ENCODE assay signal across 8 mouse cellular contexts in the genomic region with DNA sequence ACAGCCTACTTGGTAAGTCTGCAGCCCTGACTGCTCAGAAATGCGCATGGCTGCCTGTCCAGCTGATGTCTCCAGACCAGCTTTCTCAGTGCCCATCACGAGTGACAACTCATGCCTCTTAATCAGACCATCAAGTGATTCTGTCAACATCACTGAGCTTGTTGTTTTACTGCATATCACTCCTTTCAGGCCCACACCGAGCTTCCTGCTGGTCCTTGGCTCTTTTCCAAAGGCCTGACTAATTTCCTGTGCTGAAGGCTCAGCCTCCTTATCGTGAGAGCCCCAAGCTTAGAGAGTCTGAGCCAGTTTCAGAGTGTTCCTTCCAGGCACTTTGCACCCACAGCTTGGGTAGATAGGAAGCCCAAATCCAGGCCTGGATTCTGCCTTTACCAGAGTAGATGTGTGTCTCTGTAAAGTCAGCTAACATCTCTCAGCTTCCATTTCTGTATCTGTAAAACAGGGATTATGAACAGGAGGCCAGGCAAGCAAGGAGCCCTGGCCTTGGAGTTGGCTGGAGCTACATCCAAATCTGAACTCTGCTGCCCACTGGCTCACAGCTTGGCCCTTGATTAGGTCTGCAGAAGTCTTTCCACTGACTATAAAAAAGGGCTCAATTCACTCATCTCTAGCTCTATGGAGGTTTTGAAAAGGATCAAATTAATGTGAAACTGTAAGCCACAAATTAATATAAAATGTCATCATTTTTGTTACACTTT. TPM values are rescaled to one million over a fixed set of nuclear protein-coding genes. Genes with fewer than 3 reads are reported as not detected.
DNase-seq lines count a peak whose midpoint lies in the region.

No protein-coding gene starts in this region.

- intact Hi-C loops in heart, postnatal 36 days (cut with DNase I): loop anchor here (5.0 kb wide), 1 partner anchor 54 kb away; a partner anchor contains a TSS

- peak; percentile 47 for DNase-seq in layer of hippocampus, adult 9-10 months (ENCODE audit: low spot score)
- no peak for DNase-seq in layer of hippocampus, postnatal 25 days (ENCODE audit: extremely low spot score in 1 of 2, low spot score in 1 of 2)
- DNase-seq in Muller cell, postnatal 12 days (ENCODE audit: inconsistent ontology term): peak; percentile 77
- peak; percentile 66 to 67 for DNase-seq in cerebellum, postnatal 14 days
- DNase-seq in heart, postnatal 36 days: peak; percentile 56 to 58
- DNase-seq in lung, adult 18-20 months: peak; percentile 72 to 80
- DNase-seq in testis, postnatal 14 days (ENCODE audit: low spot score): peak; percentile 40
- DNase-seq in spleen, postnatal 14 days (ENCODE audit: low spot score in 2 of 2): no peak

RNA-seq across cellular contexts. Expression of a gene that starts 51.5 kb away (rescaled TPM):
- 10 to 100 TPM; 76.2 to 86.3 TPM for total RNA-seq in layer of hippocampus, postnatal 25 days (2021)
- 10 to 100 TPM in 1 of 2 experiments, 1 to 10 TPM in 1; 7.4 to 13.1 TPM for total RNA-seq in heart, postnatal 36 days (2021)

Comparison
In these comparisons a context has a peak if more than half of its experiments do, and no peak if none do; other contexts are left out.
1. DNase-seq: peak in layer of hippocampus, adult 9-10 months (single experiment), Muller cell, postnatal 12 days (single experiment), cerebellum, postnatal 14 days (2 of 2), heart, postnatal 36 days (2 of 2), lung, adult 18-20 months (2 of 2) and testis, postnatal 14 days (single experiment); none in layer of hippocampus, postnatal 25 days (0 of 2) and spleen, postnatal 14 days (0 of 2).
2. RNA of a gene that starts 51.5 kb away (total RNA-seq): 76.2 to 86.3 TPM in layer of hippocampus, postnatal 25 days; 7.4 to 13.1 TPM in heart, postnatal 36 days; every median in the first group is over 4 times any median in the second.